ENCODE assay signal across 10 mouse cellular contexts in the genomic region with DNA sequence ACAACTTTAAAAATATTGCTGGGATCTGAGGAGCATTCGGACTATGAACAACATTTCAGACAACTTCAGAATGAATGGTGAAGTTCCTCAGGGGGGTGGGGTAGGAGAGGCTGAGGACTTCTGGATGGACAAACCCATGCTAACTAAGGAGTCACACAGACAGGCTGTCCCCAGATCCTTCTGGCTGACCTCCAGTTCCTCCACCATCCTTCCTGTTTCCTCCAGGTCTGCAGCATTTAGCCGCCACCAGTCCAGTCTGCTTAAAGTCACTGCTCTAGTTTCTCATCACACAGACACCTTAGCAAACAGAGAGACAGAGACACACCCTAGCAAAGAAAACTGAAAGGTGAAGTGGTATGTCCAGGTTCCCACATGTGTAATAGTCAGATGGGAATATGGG. TPM values are rescaled to one million over a fixed set of nuclear protein-coding genes. Genes with fewer than 3 reads are reported as not detected.
A peak's percentile ranks its signal among the peaks of the same experiment; 100 is the strongest.
DNase-seq lines count a peak whose midpoint lies in the region; ATAC-seq lines count a peak whose summit lies in the region.
"Had no signal": no experiment of that assay in that cellular context is flagged by ENCODE, and none has a peak within 500 bp of the region (broad histone marks: within the 10 kb centered on the region; RNA-seq: fewer than 3 reads in every experiment).

No protein-coding gene starts in this region.

- H3K27me3 ChIP-seq in kidney, embryonic 16.5 days (ENCODE audit: insufficient read depth, low read length), result no peaks in the 10 kb centered on the region
- H3K27me3 ChIP-seq in forebrain, embryonic 12.5 days, result no peaks in the 10 kb centered on the region

- no peak for ATAC-seq in kidney, embryonic 16.5 days (ENCODE audit: low FRiP score, low TSS enrichment)
- no peak for ATAC-seq in forebrain, embryonic 12.5 days (ENCODE audit: low FRiP score)
- ATAC-seq: inflammation-experienced regulatory T-cells, adult 6 months had no signal

- 0 out of 2 replicates have a peak, but pooled peaks cover 8% of the 10 kb centered on the region for H3K4me1 ChIP-seq in kidney, embryonic 16.5 days (ENCODE audit: insufficient read depth, low read length)
- H3K4me1 ChIP-seq in forebrain, embryonic 12.5 days, result peaks cover 14% of the 10 kb centered on the region

- H3K27ac ChIP-seq in kidney, embryonic 16.5 days (ENCODE audit: low read length), result no peak overlapping the region
- no peak overlapping the region for H3K27ac ChIP-seq in forebrain, embryonic 12.5 days

- peak; percentile 24 to 33 for DNase-seq in cerebellum, postnatal 10 days
- DNase-seq in cerebellum, adult 8-10 months, result no peak
- DNase-seq in kidney, postnatal 14 days, result peak; percentile 32
- peak; percentile 50 for DNase-seq in 416B (ENCODE audit: low read depth)
- peak; percentile 17 to 30 for DNase-seq in heart, postnatal 10 days
- no peak for DNase-seq in frontal cortex, postnatal 25 days (ENCODE audit: low spot score in 2 of 2)
- DNase-seq: adrenal gland, postnatal 25 days had no signal

- H3K4me2 ChIP-seq in kidney, embryonic 16.5 days (replicated peaks; ENCODE audit: low read depth, low read length), result no peak overlapping the region
- H3K4me2 ChIP-seq in forebrain, embryonic 12.5 days, result no peak overlapping the region

- peaks cover 3% of the 10 kb centered on the region; the same call in 1 of the 2 replicates for H3K36me3 ChIP-seq in kidney, embryonic 16.5 days (ENCODE audit: insufficient read depth, low read length)
- H3K36me3 ChIP-seq in forebrain, embryonic 12.5 days (replicated peaks), result peaks cover 22% of the 10 kb centered on the region

- no peak overlapping the region for H3K9ac ChIP-seq in kidney, embryonic 16.5 days (replicated peaks; ENCODE audit: low read length)
- no peak overlapping the region for H3K9ac ChIP-seq in forebrain, embryonic 12.5 days

- 82% methylated on average over 2 of the region's 2 CpGs for WGBS in kidney, embryonic 16.5 days
- 97% methylated on average over 2 of the region's 2 CpGs for WGBS in forebrain, embryonic 12.5 days

- H3K9me3 ChIP-seq in kidney, embryonic 16.5 days (ENCODE audit: low read length), result no peaks in the 10 kb centered on the region
- no peaks in the 10 kb centered on the region for H3K9me3 ChIP-seq in forebrain, embryonic 12.5 days

- intact Hi-C loops in heart, postnatal 10 days (cut with DNase I), result no loop called here

- H3K4me3 ChIP-seq in kidney, embryonic 16.5 days (ENCODE audit: low read length), result no peak overlapping the region
- H3K4me3 ChIP-seq in forebrain, embryonic 12.5 days (replicated peaks), result no peak overlapping the region

RNA-seq across cellular contexts. Expression of a gene that starts 2.5 kb away (rescaled TPM):
- 15.0 and 20.7 TPM in 2 replicates for polyA plus RNA-seq in kidney, embryonic 16.5 days (2015; fragmentation: Nextera tagmentation; extraction: Ambion mirVana)
- 10 to 100 TPM; 35.5 TPM for total RNA-seq in heart, postnatal 10 days (2021)
- 19.6 and 20.7 TPM in 2 replicates for polyA plus RNA-seq in forebrain, embryonic 12.5 days (2016; fragmentation: Nextera tagmentation; extraction: Ambion mirVana)

RNA-seq across cellular contexts. Expression of a gene that starts 59.2 kb away (rescaled TPM):
- polyA plus RNA-seq in kidney, embryonic 16.5 days (2015; fragmentation: Nextera tagmentation; extraction: Ambion mirVana), result 12.3 and 13.6 TPM in 2 replicates
- total RNA-seq in heart, postnatal 10 days (2021), result 1 to 10 TPM; 5.5 to 5.8 TPM
- 54.0 and 63.5 TPM in 2 replicates for polyA plus RNA-seq in forebrain, embryonic 12.5 days (2016; fragmentation: Nextera tagmentation; extraction: Ambion mirVana)

Comparison
In these comparisons a context has a peak if more than half of its experiments do, and no peak if none do; other contexts are left out.
1. DNase-seq: peak in cerebellum, postnatal 10 days (2 of 2), kidney, postnatal 14 days (single experiment), 416B (single experiment) and heart, postnatal 10 days (2 of 2); none in cerebellum, adult 8-10 months (single experiment) and frontal cortex, postnatal 25 days (0 of 2).